Mouse (Mus musculus) CH12.LX (cell line): ENCODE data around the gene Ldha. TPM values are rescaled to one million over a fixed set of nuclear protein-coding genes. Genes with fewer than 3 reads are reported as not detected.
A peak's percentile ranks its signal among the peaks of the same experiment; 100 is the strongest.

ENCODE experiments used
- DNase-seq: peaks from one replicate; pipeline ENCODE4 v3.0.0-alpha.2; 2013; ENCODE audit errors: extremely low read depth
- H3K27ac ChIP-seq: 2 replicates; pipeline ENCODE4 v1.5.1; 2012; ENCODE audit warnings: low read depth, mild to moderate bottlenecking, control low read depth, moderate library complexity; ENCODE audit not compliant: insufficient read depth
- H3K27me3 ChIP-seq: replicated peaks from 2 replicates; pipeline ENCODE3; 2012; ENCODE audit warnings: inconsistent platforms
- H3K36me3 ChIP-seq, 2 experiments: replicated peaks in 1 of 2; 2 replicates each; pipeline versions ENCODE3 to v1.6.1; 2012; ENCODE audit warnings: inconsistent platforms in 1 of 2, low read length in 1 of 2, mild to moderate bottlenecking in 1 of 2, mixed read lengths in 1 of 2, moderate library complexity in 1 of 2; ENCODE audit not compliant: control insufficient read depth in 1 of 2, insufficient read depth in 1 of 2
- H3K4me1 ChIP-seq, 2 experiments: 2 replicates each; pipeline ENCODE4 v1.6.1; 2012; ENCODE audit warnings: inconsistent platforms in 1 of 2, moderate library complexity in 1 of 2; ENCODE audit not compliant: insufficient read depth in 2 of 2, control insufficient read depth in 1 of 2
- H3K4me2 ChIP-seq: 2 replicates; pipeline ENCODE4 v1.6.1; 2012; ENCODE audit warnings: low read depth, mild to moderate bottlenecking, control low read depth; ENCODE audit not compliant: poor library complexity, insufficient read depth, severe bottlenecking
- H3K4me3 ChIP-seq, 3 experiments: fragments of 150-350 bp in 1 of 3; sonication (generic) in 1 of 3; replicated peaks in 1 of 3; 2 replicates each; pipeline versions ENCODE3 to v1.5.1; 2011 to 2012; ENCODE audit warnings: low read depth in 2 of 3, low read length in 2 of 3, mild to moderate bottlenecking in 2 of 3, moderate library complexity in 2 of 3, control low read depth in 1 of 3, improper control_type of control experiment in 1 of 3, inconsistent platforms in 1 of 3, mixed read lengths in 1 of 3; ENCODE audit not compliant: poor library complexity in 1 of 3
- H3K79me2 ChIP-seq: replicated peaks from 2 replicates; pipeline ENCODE4 v1.6.1; 2012; ENCODE audit warnings: mild to moderate bottlenecking, moderate library complexity; ENCODE audit not compliant: control insufficient read depth, poor library complexity, insufficient read depth, severe bottlenecking; ENCODE audit errors: extremely low read depth
- H3K9ac ChIP-seq: 2 replicates; pipeline ENCODE4 v1.6.1; 2012; ENCODE audit warnings: low read depth, mild to moderate bottlenecking, control low read depth, moderate library complexity; ENCODE audit not compliant: insufficient read depth
- H3K9me3 ChIP-seq: replicated peaks from 2 replicates; pipeline ENCODE3; 2012; ENCODE audit warnings: low read length, inconsistent platforms, mixed read lengths
- BHLHE40 ChIP-seq: IDR thresholded peaks from 2 replicates; pipeline ENCODE4 v1.6.1; 2011; ENCODE audit warnings: mild to moderate bottlenecking, low read depth, low read length, improper control_type of control experiment
- CHD1 ChIP-seq: IDR thresholded peaks from 2 replicates; pipeline ENCODE4 v1.6.1; 2012; ENCODE audit warnings: low read depth, low read length, improper control_type of control experiment, inconsistent platforms
- CHD2 ChIP-seq: IDR thresholded peaks from 2 replicates; pipeline ENCODE4 v1.6.1; 2011; ENCODE audit warnings: low read length, improper control_type of control experiment
- CTCF ChIP-seq, 2 experiments: IDR thresholded peaks in 1 of 2; conservative IDR thresholded peaks in 1 of 2; 2 replicates each; pipeline ENCODE4 v1.5.1; 2011 to 2012; ENCODE audit warnings: low read depth in 2 of 2, low read length in 2 of 2, improper control_type of control experiment in 1 of 2, inconsistent platforms in 1 of 2, mild to moderate bottlenecking in 1 of 2, moderate library complexity in 1 of 2
- E2F4 ChIP-seq: IDR thresholded peaks from 2 replicates; pipeline ENCODE4 v1.6.1; 2011; ENCODE audit warnings: low read depth, low read length, improper control_type of control experiment; ENCODE audit not compliant: insufficient replicate concordance
- ELF1 ChIP-seq: IDR thresholded peaks from 2 replicates; pipeline ENCODE4 v1.6.1; 2014; ENCODE audit warnings: low read depth, mild to moderate bottlenecking, inconsistent platforms, low read length, improper control_type of control experiment
- EP300 ChIP-seq: IDR thresholded peaks from 2 replicates; pipeline ENCODE4 v1.6.1; 2011; ENCODE audit warnings: low read length, improper control_type of control experiment
- ETS1 ChIP-seq: conservative IDR thresholded peaks from 2 replicates; pipeline ENCODE4 v1.6.1; 2012; ENCODE audit warnings: low read depth, mild to moderate bottlenecking, inconsistent platforms, low read length, improper control_type of control experiment, moderate library complexity
- GABPA ChIP-seq: IDR thresholded peaks from 2 replicates; pipeline ENCODE4 v1.6.1; 2012; ENCODE audit warnings: low read depth, low read length, improper control_type of control experiment, inconsistent platforms; ENCODE audit not compliant: insufficient replicate concordance
- IRF4 ChIP-seq: IDR thresholded peaks from 2 replicates; pipeline ENCODE4 v1.6.1; 2014; ENCODE audit warnings: low read depth, mild to moderate bottlenecking, inconsistent platforms, low read length, improper control_type of control experiment
- JUN ChIP-seq: IDR thresholded peaks from 2 replicates; pipeline ENCODE4 v1.6.1; 2011; ENCODE audit warnings: low read depth, mild to moderate bottlenecking, low read length, improper control_type of control experiment, moderate library complexity; ENCODE audit not compliant: insufficient read depth
- KAT2A ChIP-seq: IDR thresholded peaks from 2 replicates; pipeline ENCODE4 v1.6.1; 2012; ENCODE audit warnings: low read length, improper control_type of control experiment, inconsistent platforms; ENCODE audit not compliant: insufficient replicate concordance
- MAFK ChIP-seq: IDR thresholded peaks from 2 replicates; pipeline ENCODE4 v1.6.1; 2011; ENCODE audit warnings: low read length, improper control_type of control experiment; ENCODE audit not compliant: insufficient replicate concordance
- MAX ChIP-seq: IDR thresholded peaks from 2 replicates; pipeline ENCODE4 v1.6.1; 2011; ENCODE audit warnings: low read length, improper control_type of control experiment
- MEF2A ChIP-seq: IDR thresholded peaks from 2 replicates; pipeline ENCODE4 v1.6.1; 2014; ENCODE audit warnings: low read depth, mild to moderate bottlenecking, inconsistent platforms, low read length, improper control_type of control experiment, borderline replicate concordance
- MXI1 ChIP-seq: IDR thresholded peaks from 2 replicates; pipeline ENCODE4 v1.6.1; 2011; ENCODE audit warnings: mild to moderate bottlenecking, low read depth, low read length, improper control_type of control experiment
- MYC ChIP-seq: IDR thresholded peaks from 2 replicates; pipeline ENCODE4 v1.6.1; 2011; ENCODE audit warnings: low read depth, mild to moderate bottlenecking, improper control_type of control experiment, low read length
- NELFE ChIP-seq: IDR thresholded peaks from 2 replicates; pipeline ENCODE4 v1.6.1; 2011; ENCODE audit warnings: low read depth, low read length, improper control_type of control experiment
- NRF1 ChIP-seq: IDR thresholded peaks from 2 replicates; pipeline ENCODE4 v1.6.1; 2014; ENCODE audit warnings: low read depth, mild to moderate bottlenecking, inconsistent platforms, low read length, improper control_type of control experiment, moderate library complexity
- PAX5 ChIP-seq: IDR thresholded peaks from 2 replicates; pipeline ENCODE4 v1.6.1; 2012; ENCODE audit warnings: low read length, inconsistent platforms, mixed read lengths
- POLR2A ChIP-seq: IDR thresholded peaks from 2 replicates; pipeline ENCODE4 v1.6.1; 2011; ENCODE audit warnings: low read depth, mild to moderate bottlenecking, improper control_type of control experiment, low read length
- POLR2AphosphoS2 ChIP-seq: IDR thresholded peaks from 2 replicates; pipeline ENCODE4 v1.6.1; 2011; ENCODE audit warnings: low read depth, low read length, improper control_type of control experiment
- RCOR1 ChIP-seq: conservative IDR thresholded peaks from 2 replicates; pipeline ENCODE4 v1.6.1; 2012; ENCODE audit warnings: low read depth, mild to moderate bottlenecking, inconsistent platforms, low read length, improper control_type of control experiment
- SMC3 ChIP-seq: IDR thresholded peaks from 2 replicates; pipeline ENCODE4 v1.6.1; 2011; ENCODE audit warnings: low read depth, low read length, improper control_type of control experiment
- TCF12 ChIP-seq: IDR thresholded peaks from 2 replicates; pipeline ENCODE4 v1.6.1; 2014; ENCODE audit warnings: low read depth, mild to moderate bottlenecking, inconsistent platforms, low read length, improper control_type of control experiment
- USF1 ChIP-seq: IDR thresholded peaks from 2 replicates; pipeline ENCODE4 v1.6.1; 2014; ENCODE audit warnings: low read depth, mild to moderate bottlenecking, inconsistent platforms, low read length, improper control_type of control experiment
- USF2 ChIP-seq: conservative IDR thresholded peaks from 2 replicates; pipeline ENCODE4 v1.6.1; 2011; ENCODE audit warnings: low read depth, low read length, improper control_type of control experiment
- ZC3H11A ChIP-seq: IDR thresholded peaks from 2 replicates; pipeline ENCODE4 v1.6.1; 2012; ENCODE audit warnings: low read depth, mild to moderate bottlenecking, inconsistent platforms, low read length, improper control_type of control experiment
- ZKSCAN1 ChIP-seq: IDR thresholded peaks from 2 replicates; pipeline ENCODE4 v1.6.1; 2012; ENCODE audit warnings: low read depth, inconsistent platforms, low read length, improper control_type of control experiment, borderline replicate concordance
- ZNF384 ChIP-seq: IDR thresholded peaks from 2 replicates; pipeline ENCODE4 v1.6.1; 2012; ENCODE audit warnings: low read depth, low read length, improper control_type of control experiment, inconsistent platforms
- dilution Hi-C: fragments of 300-500 bp; cut with MboI; formaldehyde crosslinking; loops from 2 replicates; pipeline ENCODE4 v1.14.3; 2020; ENCODE audit warnings: low sequenced_read_pairs; ENCODE audit not compliant: extremely low pct_unique_long_range_greater_than_20kb, extremely low pct_ligation_motif_present
- in situ Hi-C: fragments of 300-500 bp; cut with MboI; formaldehyde crosslinking; loops from 3 replicates; pipeline ENCODE4 v1.14.3; 2019; ENCODE audit warnings: low sequenced_read_pairs, low pct_ligation_motif_present, low pct_unique_long_range_greater_than_20kb, mixed read lengths
- polyA plus RNA-seq: library from polyadenylated mRNA; unstranded; fragments of >175 nt; gene quantifications from 2 replicates; pipeline ENCODE4 v1.2.1, GENCODE M21; 2012; ENCODE audit warnings: low read depth; ENCODE audit not compliant: insufficient read length
- total RNA-seq, 2 experiments: library from RNA; depleted of rRNA; stranded (reverse); fragments of 300-350 nt in 1 of 2; fragments of >200 nt in 1 of 2; gene quantifications; 2 replicates each; pipeline ENCODE4 v1.2.3; 2012 to 2014

Ldha gene
- total and polyA plus RNA-seq, 3 experiments, result 970 to 1,555 (median 1,199) TPM

DNA sequence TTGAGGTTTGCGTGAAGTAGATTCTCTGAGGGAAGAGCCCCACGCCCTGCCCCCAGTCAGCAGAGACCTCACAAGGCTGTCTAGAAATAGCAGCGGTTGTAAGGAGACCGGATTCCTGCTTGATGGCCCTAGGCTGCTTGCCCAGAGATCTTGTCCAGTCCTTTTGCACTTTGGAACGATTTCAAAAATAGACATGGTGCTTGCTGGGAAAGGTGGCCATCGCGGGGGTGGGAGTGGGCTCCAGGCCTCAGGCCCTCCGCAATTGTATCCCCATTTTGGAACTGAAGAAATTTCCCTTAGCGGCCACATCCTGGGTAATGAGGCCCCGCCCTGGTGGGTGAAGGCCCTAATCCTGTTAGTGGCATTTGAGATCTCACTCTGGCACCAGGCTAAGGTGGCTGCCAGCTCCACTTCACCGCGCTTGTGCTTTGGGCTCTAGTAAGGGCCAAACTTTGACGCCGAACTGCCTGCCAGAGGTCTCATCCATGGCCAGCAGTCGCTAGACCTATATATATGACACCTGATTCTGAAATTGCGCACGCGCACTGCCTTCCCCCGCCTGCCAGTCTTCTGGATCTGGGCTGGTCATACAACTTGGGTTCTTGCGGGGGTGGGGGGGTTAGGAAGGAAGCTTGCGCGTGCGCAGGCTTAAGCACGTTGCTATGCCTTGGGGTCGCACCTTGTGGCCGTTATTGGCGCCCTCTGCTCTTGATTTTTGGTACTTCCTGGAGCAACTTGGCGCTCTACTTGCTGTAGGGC, 5.4 kb downstream of the Ldha start:
- peak overlapping the region; percentile 69 for H3K27ac ChIP-seq
- dilution Hi-C loops, result no loop called here
- no peaks in the 10 kb centered on the region for H3K27me3 ChIP-seq
- in situ Hi-C loops, result loop anchor here (5.0 kb wide), 1 partner anchor 49 kb away; the partner anchor contains the start of genes Gtf2h1 and Hps5
- peaks cover 0 to 30% of the 10 kb centered on the region in 2 experiments; a peak in 2 of 4 replicates for H3K4me1 ChIP-seq
- peak overlapping the region; percentile 96 to 99 (median 98) for H3K4me3 ChIP-seq
- H3K9me3 ChIP-seq, result no peaks in the 10 kb centered on the region
- peaks cover 26 to 42% of the 10 kb centered on the region in 2 experiments for H3K36me3 ChIP-seq
- no peak for TF ChIP-seq ZC3H11A
- TF ChIP-seq EP300, result no peak
- no peak for TF ChIP-seq PAX5
- no peak for TF ChIP-seq SMC3
- no peak for TF ChIP-seq CHD2
- peak; percentile 46; the same call in 1 of the 2 replicates for TF ChIP-seq BHLHE40
- no peak for TF ChIP-seq ETS1
- TF ChIP-seq IRF4, result no peak
- 0 out of 2 replicates have a peak, but pooled peaks have one; percentile 6 for TF ChIP-seq TCF12
- no peak for TF ChIP-seq CHD1
- TF ChIP-seq POLR2AphosphoS2, result no peak
- TF ChIP-seq POLR2A, result peak; percentile 56
- peak; percentile 90 for TF ChIP-seq NRF1
- TF ChIP-seq MAFK, result no peak
- no peak for TF ChIP-seq ZKSCAN1
- no peak for TF ChIP-seq E2F4
- TF ChIP-seq MAX, result peak; percentile 57; the same call in 1 of the 2 replicates
- TF ChIP-seq GABPA, result no peak
- no peak for TF ChIP-seq KAT2A
- no peak; the same call in 1 of the 2 replicates for TF ChIP-seq MXI1
- TF ChIP-seq ZNF384, result no peak
- TF ChIP-seq USF1, result no peak
- no peak for TF ChIP-seq MEF2A
- TF ChIP-seq MYC, result peak; percentile 71; the same call in 1 of the 2 replicates
- TF ChIP-seq CTCF (conservative IDR thresholded peaks at IDR 0.05 in 1 of 2, IDR thresholded peaks at IDR 0.05 in 1 of 2; ENCODE audit: low read depth in 2 of 2, low read length in 2 of 2), result peak in 1 of 2 experiments; percentile 36; a peak in 2 of 4 replicates
- TF ChIP-seq USF2, result no peak
- TF ChIP-seq JUN, result no peak
- peak; percentile 49 for TF ChIP-seq NELFE
- no peak for TF ChIP-seq RCOR1
- TF ChIP-seq ELF1, result peak; percentile 40; the same call in 1 of the 2 replicates
- H3K9ac ChIP-seq, result peak overlapping the region; percentile 94
- peaks cover 18% of the 10 kb centered on the region for H3K79me2 ChIP-seq
- H3K4me2 ChIP-seq, result peak overlapping the region; percentile 39
- peak; percentile 88 for DNase-seq
